Mouse (Mus musculus) kidney, embryonic 15.5 days (tissue): ENCODE data around the gene Wnt4. TPM values are rescaled to one million over a fixed set of nuclear protein-coding genes. Genes with fewer than 3 reads are reported as not detected.

Experiments
- ATAC-seq: fragments of 200-750 bp; cut with Nextera tagmentation; replicated peaks from 2 replicates; pipeline ENCODE4 v1.8.0; 2017; ENCODE audit warnings: moderate TSS enrichment; ENCODE audit not compliant: low FRiP score
- H3K27ac ChIP-seq: fragments of 300-500 bp; sonication (generic); 2 replicates; pipeline ENCODE4 v1.5.1; 2015; ENCODE audit warnings: mild to moderate bottlenecking, inconsistent platforms
- H3K27me3 ChIP-seq: fragments of 300-500 bp; sonication (generic); 2 replicates; pipeline ENCODE4 v1.6.1; 2015; ENCODE audit warnings: inconsistent platforms
- H3K36me3 ChIP-seq: fragments of 300-500 bp; sonication (generic); 2 replicates; pipeline ENCODE4 v1.6.1; 2015; ENCODE audit warnings: inconsistent platforms
- H3K4me1 ChIP-seq: fragments of 300-500 bp; sonication (generic); 2 replicates; pipeline ENCODE4 v1.6.1; 2015; ENCODE audit warnings: inconsistent platforms
- H3K4me2 ChIP-seq: fragments of 300-500 bp; sonication (generic); 2 replicates; pipeline ENCODE4 v1.6.1; 2015; ENCODE audit warnings: moderate library complexity, mild to moderate bottlenecking, inconsistent platforms
- H3K4me3 ChIP-seq: fragments of 300-500 bp; sonication (generic); replicated peaks from 2 replicates; pipeline ENCODE4 v1.5.1; 2015; ENCODE audit warnings: mild to moderate bottlenecking, inconsistent platforms
- H3K9ac ChIP-seq: fragments of 300-500 bp; sonication (generic); 2 replicates; pipeline ENCODE4 v1.6.1; 2015; ENCODE audit warnings: mild to moderate bottlenecking, inconsistent platforms
- H3K9me3 ChIP-seq: fragments of 300-500 bp; sonication (generic); replicated peaks from 2 replicates; pipeline ENCODE4 v1.6.1; 2016; ENCODE audit warnings: inconsistent platforms
- WGBS: fragments of 180-500 bp; shearing (Covaris S2); methylation state at CpG from one replicate; pipeline ENCODE4 v1.1.7; 2015; ENCODE audit warnings: mixed read lengths; 5-methylcytosine and 5-hydroxymethylcytosine counted together
- polyA plus RNA-seq: library from polyadenylated mRNA; unstranded; fragments of >200 nt; fragmentation: Nextera tagmentation; extraction: Ambion mirVana; gene quantifications from 2 replicates; pipeline ENCODE4 v1.2.1, GENCODE M21; 2015

Gene Wnt4
- polyA plus RNA-seq = 10.6 and 10.9 TPM in 2 replicates

DNA sequence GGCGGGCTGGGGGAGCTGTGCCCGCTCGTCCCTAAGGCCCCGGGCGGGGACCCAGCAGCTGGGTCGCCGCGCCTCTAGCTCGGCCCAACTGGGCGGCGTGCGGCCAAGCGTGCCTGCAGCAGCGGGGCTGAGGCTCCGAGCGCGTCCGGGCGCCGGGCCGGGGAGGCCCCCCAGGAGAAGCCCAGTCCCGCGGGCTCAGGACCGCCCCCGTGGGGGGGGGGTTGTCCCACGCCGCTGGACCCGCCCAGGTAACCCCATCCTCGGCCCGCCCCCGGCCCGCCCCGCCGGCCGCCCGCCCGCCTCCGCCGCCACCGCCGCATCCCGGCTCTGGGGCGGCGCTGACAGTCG is at the start of gene Wnt4:
Wnt4 (plus strand) TSS at position 324 of the 348 bp plus-strand sequence.
- H3K27ac ChIP-seq = peak within 1 kb of the TSS; percentile 86
- peak; percentile 88 for ATAC-seq
- H3K36me3 ChIP-seq = no peaks in the 10 kb centered on the region
- H3K9ac ChIP-seq = peak within 1 kb of the TSS; percentile 52
- peak within 1 kb of the TSS; percentile 52 for H3K4me3 ChIP-seq
- H3K4me1 ChIP-seq = peaks cover 69% of the 10 kb centered on the region
- peak within 1 kb of the TSS; percentile 78 for H3K4me2 ChIP-seq
- H3K27me3 ChIP-seq = peaks cover 71% of the 10 kb centered on the region
- no peaks in the 10 kb centered on the region for H3K9me3 ChIP-seq
- WGBS = under 1% methylated on average over 28 of the region's 45 CpGs

GRCm38 (mm10) chr4:137228566-137229115 is 48.6 kb upstream of the Wnt4 start:
- ATAC-seq = peak; percentile 25; the same call in 1 of the 2 replicates
- no peaks in the 10 kb centered on the region for H3K36me3 ChIP-seq
- no peak overlapping the region for H3K4me2 ChIP-seq
- peaks cover 50% of the 10 kb centered on the region for H3K4me1 ChIP-seq
- H3K27me3 ChIP-seq = no peaks in the 10 kb centered on the region
- H3K9me3 ChIP-seq = no peaks in the 10 kb centered on the region
- 61% methylated on average over 15 of the region's 15 CpGs for WGBS
- H3K9ac ChIP-seq = 0 out of 2 replicates have a peak overlapping the region, but pooled peaks have one; percentile 12
- H3K4me3 ChIP-seq = no peak overlapping the region
- H3K27ac ChIP-seq = peak overlapping the region; percentile 65; the same call in 1 of the 2 replicates

GRCm38 (mm10) chr4:137231494-137232470 is 45.5 kb upstream of the Wnt4 start:
- no peaks in the 10 kb centered on the region for H3K36me3 ChIP-seq
- H3K27me3 ChIP-seq = no peaks in the 10 kb centered on the region
- H3K9ac ChIP-seq = no peak overlapping the region; the same call in 1 of the 2 replicates
- WGBS = 67% methylated on average over 16 of the region's 16 CpGs
- ATAC-seq = no peak
- peak overlapping the region; percentile 27; the same call in 1 of the 2 replicates for H3K27ac ChIP-seq
- peaks cover 49% of the 10 kb centered on the region for H3K4me1 ChIP-seq
- peak overlapping the region; percentile 17; the same call in 1 of the 2 replicates for H3K4me2 ChIP-seq
- no peaks in the 10 kb centered on the region for H3K9me3 ChIP-seq
- no peak overlapping the region for H3K4me3 ChIP-seq

DNA sequence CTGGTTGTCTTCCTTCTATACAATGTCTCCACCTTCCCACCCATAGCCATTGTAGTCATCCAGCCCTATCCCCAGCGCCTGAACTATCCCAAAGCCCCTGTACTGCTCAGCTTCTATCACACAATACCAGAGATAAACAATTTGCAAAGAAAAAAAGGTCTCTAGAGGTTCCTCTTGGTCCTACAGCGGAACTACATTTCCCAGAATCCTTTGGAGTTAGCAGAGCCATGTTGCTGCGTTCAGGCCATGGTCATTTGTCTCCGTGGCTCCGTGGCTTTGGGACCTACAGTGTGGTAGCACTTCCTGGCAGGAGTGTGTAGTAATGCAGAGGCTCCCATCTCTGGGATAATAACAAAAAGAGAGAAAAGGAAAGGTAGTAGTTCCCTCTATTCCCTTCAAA is 43.7 kb upstream of the Wnt4 start:
- 73% methylated on average over 5 of the region's 5 CpGs for WGBS
- no peak overlapping the region for H3K27ac ChIP-seq
- peaks cover 33% of the 10 kb centered on the region for H3K4me1 ChIP-seq
- H3K4me3 ChIP-seq = no peak overlapping the region
- no peak for ATAC-seq
- H3K9ac ChIP-seq = no peak overlapping the region
- H3K9me3 ChIP-seq = no peaks in the 10 kb centered on the region
- no peaks in the 10 kb centered on the region for H3K27me3 ChIP-seq
- no peaks in the 10 kb centered on the region for H3K36me3 ChIP-seq
- H3K4me2 ChIP-seq = no peak overlapping the region

DNA sequence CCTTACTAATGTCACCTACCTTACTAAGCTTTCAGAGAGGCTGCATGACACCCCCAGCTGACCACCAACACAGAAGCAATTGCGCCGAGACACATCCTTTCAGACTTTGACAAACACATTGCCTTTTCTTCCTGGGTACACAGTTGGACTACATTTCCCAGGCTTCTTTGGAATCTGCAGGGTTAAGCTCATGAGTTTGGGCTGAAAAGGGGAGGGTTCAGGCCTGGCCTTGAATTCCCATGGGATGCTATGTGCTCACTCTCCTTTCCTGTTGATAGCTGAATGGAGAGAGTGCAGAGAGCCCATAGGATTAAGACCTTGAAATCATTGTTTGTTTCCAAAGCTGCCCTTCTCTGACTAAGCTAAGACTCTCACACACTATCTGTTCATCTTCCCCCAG is 42.8 kb upstream of the Wnt4 start:
- peaks cover 25% of the 10 kb centered on the region for H3K4me1 ChIP-seq
- no peak for ATAC-seq
- 86% methylated on average over 2 of the region's 2 CpGs for WGBS
- H3K36me3 ChIP-seq = no peaks in the 10 kb centered on the region
- no peak overlapping the region for H3K27ac ChIP-seq
- no peaks in the 10 kb centered on the region for H3K27me3 ChIP-seq
- no peak overlapping the region for H3K9ac ChIP-seq
- H3K9me3 ChIP-seq = no peaks in the 10 kb centered on the region
- no peak overlapping the region for H3K4me2 ChIP-seq
- H3K4me3 ChIP-seq = no peak overlapping the region

- WGBS = 67% methylated on average over 9 of the region's 9 CpGs
- H3K9ac ChIP-seq = no peak overlapping the region
Measured at GRCm38 (mm10) chr4:137235368-137235767, 41.9 kb upstream of the Wnt4 start.

DNA sequence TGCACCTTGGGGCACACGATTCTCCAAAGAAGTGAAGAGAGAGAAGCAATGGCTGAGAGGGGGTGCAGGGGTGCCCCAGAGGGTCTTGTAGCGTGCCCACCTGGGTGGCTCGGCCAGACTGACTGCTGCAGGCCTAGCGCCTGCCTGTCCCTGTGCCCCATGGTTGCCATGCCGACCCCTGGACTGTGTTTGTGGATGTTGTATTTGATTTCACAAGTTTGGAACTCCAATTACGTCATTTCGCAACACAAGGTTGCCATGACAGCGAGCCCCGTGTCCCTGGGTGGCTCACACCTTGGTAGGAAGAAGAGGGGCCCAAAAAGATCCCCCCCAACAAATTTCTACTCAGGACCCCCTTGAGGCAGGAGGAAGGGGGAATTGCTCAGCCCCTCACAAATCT is 32.4 kb upstream of the Wnt4 start:
- ATAC-seq = no peak

More at GRCm38 (mm10) chr4:137235368-137235767, 41.9 kb upstream of the Wnt4 start:
- H3K9me3 ChIP-seq = 0 out of 2 replicates have a peak, but pooled peaks cover 3% of the 10 kb centered on the region
- H3K4me2 ChIP-seq = no peak overlapping the region
- ATAC-seq = no peak
- H3K4me3 ChIP-seq = no peak overlapping the region
- H3K27ac ChIP-seq = no peak overlapping the region
- H3K36me3 ChIP-seq = no peaks in the 10 kb centered on the region
- no peaks in the 10 kb centered on the region for H3K27me3 ChIP-seq
- peaks cover 21% of the 10 kb centered on the region for H3K4me1 ChIP-seq

DNA sequence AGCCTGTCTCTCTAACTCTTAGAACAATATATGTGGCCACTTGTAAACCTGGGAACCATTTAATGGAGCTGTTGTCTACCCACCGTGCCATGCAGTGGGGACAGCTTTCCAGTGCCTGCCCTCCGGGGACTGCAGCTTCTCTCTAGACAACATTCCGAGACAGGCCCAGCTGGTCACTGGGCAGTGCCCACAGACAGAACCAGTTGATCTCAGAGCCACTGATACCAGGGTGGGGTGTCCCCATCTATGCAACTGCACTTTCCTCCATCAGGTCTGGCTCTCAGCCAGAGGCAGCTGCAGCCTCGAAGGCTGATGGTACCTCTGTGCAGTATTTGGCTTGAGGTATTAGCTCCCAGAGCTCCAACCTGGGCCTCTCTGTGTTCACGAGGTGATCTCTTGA is 27.0 kb upstream of the Wnt4 start:
- Histone ChIP-seq H3K4me3 (no peak overlapping the region), H3K9ac (no peak overlapping the region), H3K4me2 (peak overlapping the region; percentile 19; the same call in 1 of the 2 replicates), H3K36me3 (no peaks in the 10 kb centered on the region), H3K9me3 (no peaks in the 10 kb centered on the region), H3K27me3 (no peaks in the 10 kb centered on the region), H3K4me1 (peaks cover 26% of the 10 kb centered on the region), H3K27ac (peak overlapping the region; percentile 45)
- peak; percentile 26; the same call in 1 of the 2 replicates for ATAC-seq
- WGBS = 45% methylated on average over 5 of the region's 5 CpGs

More for the DNA sequence above, 32.4 kb upstream of the Wnt4 start:
- Histone ChIP-seq H3K9ac (no peak overlapping the region), H3K4me3 (no peak overlapping the region), H3K36me3 (no peaks in the 10 kb centered on the region), H3K9me3 (0 out of 2 replicates have a peak, but pooled peaks cover 5% of the 10 kb centered on the region), H3K4me2 (no peak overlapping the region), H3K27ac (no peak overlapping the region), H3K4me1 (peaks cover 2% of the 10 kb centered on the region), H3K27me3 (no peaks in the 10 kb centered on the region)
- 58% methylated on average over 9 of the region's 9 CpGs for WGBS

DNA sequence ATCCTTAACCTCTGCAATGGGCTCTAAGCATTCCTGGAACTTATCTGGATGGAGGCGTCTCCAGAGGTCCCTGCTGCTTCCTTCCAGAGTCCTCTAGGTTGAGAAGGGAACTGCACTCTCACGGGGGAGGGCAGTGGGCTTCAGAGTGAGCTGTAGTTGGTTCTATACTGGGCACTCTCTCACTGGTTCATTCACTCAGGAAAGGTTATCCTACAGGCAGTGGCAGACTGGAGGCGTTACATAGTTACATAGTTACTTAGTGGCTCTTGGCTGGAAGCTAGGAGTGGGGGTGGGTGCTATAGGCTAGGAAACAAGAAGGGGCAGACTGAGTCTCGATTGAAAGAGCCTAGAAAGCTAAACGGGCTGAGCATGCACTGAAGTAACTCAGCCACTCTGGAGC is 26.4 kb upstream of the Wnt4 start:
- H3K36me3 ChIP-seq = no peaks in the 10 kb centered on the region
- H3K4me2 ChIP-seq = no peak overlapping the region
- 34% methylated on average over 5 of the region's 5 CpGs for WGBS
- H3K9me3 ChIP-seq = no peaks in the 10 kb centered on the region
- no peaks in the 10 kb centered on the region for H3K27me3 ChIP-seq
- ATAC-seq = peak; percentile 75
- H3K9ac ChIP-seq = no peak overlapping the region
- H3K4me1 ChIP-seq = peaks cover 26% of the 10 kb centered on the region
- no peak overlapping the region for H3K4me3 ChIP-seq
- peak overlapping the region; percentile 45 for H3K27ac ChIP-seq

DNA sequence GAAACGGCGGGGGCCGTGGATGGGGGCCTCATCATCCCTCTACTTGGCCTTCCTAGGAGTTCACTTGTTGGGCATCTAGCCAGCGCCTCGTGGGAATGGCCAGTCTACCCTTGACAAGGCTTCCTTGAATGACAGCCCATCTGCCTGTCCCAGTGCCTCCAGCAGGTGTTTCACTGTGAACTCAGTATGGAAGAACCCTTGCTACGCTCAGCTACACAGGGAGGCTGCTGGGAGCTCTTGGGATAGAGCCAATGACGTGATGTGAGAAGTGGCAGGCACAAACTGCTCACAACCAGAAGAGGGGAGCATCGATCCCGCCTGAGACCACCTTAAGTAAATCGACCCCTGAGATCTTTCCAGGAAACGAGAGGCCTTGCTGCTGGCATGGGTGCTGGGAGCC is 23.7 kb upstream of the Wnt4 start:
- Histone ChIP-seq H3K4me1 (peaks cover 26% of the 10 kb centered on the region), H3K27me3 (no peaks in the 10 kb centered on the region), H3K36me3 (no peaks in the 10 kb centered on the region), H3K4me2 (no peak overlapping the region), H3K27ac (no peak overlapping the region), H3K4me3 (no peak overlapping the region), H3K9me3 (no peaks in the 10 kb centered on the region), H3K9ac (no peak overlapping the region)
- 71% methylated on average over 11 of the region's 11 CpGs for WGBS
- ATAC-seq = no peak

GRCm38 (mm10) chr4:137254206-137254976 is 22.9 kb upstream of the Wnt4 start:
- whole genome bisulfite sequencing = 77% methylated on average over 17 of the region's 17 CpGs
- H3K9me3 ChIP-seq = no peaks in the 10 kb centered on the region
- no peak overlapping the region for H3K27ac ChIP-seq
- H3K4me1 ChIP-seq = peaks cover 26% of the 10 kb centered on the region
- no peak for ATAC-seq
- H3K9ac ChIP-seq = no peak overlapping the region
- no peak overlapping the region for H3K4me2 ChIP-seq
- H3K4me3 ChIP-seq = no peak overlapping the region
- no peaks in the 10 kb centered on the region for H3K27me3 ChIP-seq
- no peaks in the 10 kb centered on the region for H3K36me3 ChIP-seq
